Mouse (Mus musculus) macrophage (primary cell): ENCODE measurements around the gene Uso1. TPM values are rescaled to one million over a fixed set of nuclear protein-coding genes. Genes with fewer than 3 reads are reported as not detected.

Source experiments
- H3K27ac ChIP-seq: fragments of 350-480 bp; formaldehyde crosslinking; 2 replicates; pipeline ENCODE4 v1.9.0; 2021
- H3K36me3 ChIP-seq: fragments of 350-480 bp; formaldehyde crosslinking; 2 replicates; pipeline ENCODE4 v1.9.0; 2021; ENCODE audit errors: inconsistent target
- H3K4me3 ChIP-seq: fragments of 350-480 bp; formaldehyde crosslinking; 2 replicates; pipeline ENCODE4 v1.9.0; 2021; ENCODE audit errors: inconsistent target
- H3K79me2 ChIP-seq: fragments of 350-480 bp; formaldehyde crosslinking; 2 replicates; pipeline ENCODE4 v1.9.0; 2021; ENCODE audit errors: inconsistent target
- WGBS: methylation state at CpG from one replicate; pipeline ENCODE4 v1.1.7; 2026; ENCODE audit warnings: inconsistent platforms; ENCODE audit not compliant: missing documents; 5-methylcytosine and 5-hydroxymethylcytosine counted together
- polyA plus RNA-seq: library from polyadenylated mRNA; stranded (reverse); fragments of 250-400 nt; gene quantifications from 3 replicates; pipeline ENCODE4 v1.2.4, GENCODE M21; 2018; ENCODE audit warnings: inconsistent platforms
- total RNA-seq, 78 experiments: library from RNA; depleted of rRNA; stranded (reverse); fragments of 250-400 nt; gene quantifications; 1 replicate in 9 of 78; 2 replicates in 24 of 78; 3 replicates in 43 of 78; 4 replicates in 2 of 78; pipeline ENCODE4 v1.2.4; 2018; ENCODE audit warnings: inconsistent platforms in 56 of 78

The Uso1 gene
- 100 to 1,000 TPM in 20 of 26 experiments, 10 to 100 TPM in 6; 78.1 to 135 (median 108) TPM for total RNA-seq (2018; cell fraction: chromatin; rRNA removed)
- 10 to 100 TPM; 42.8 to 63.5 (median 55.3) TPM for total RNA-seq (2018; cell fraction: cytosol; rRNA removed)
- total RNA-seq (2018; cell fraction: nucleus; rRNA removed): 100 to 1,000 TPM in 9 of 26 experiments, 10 to 100 TPM in 17; 70.1 to 131 (median 96.5) TPM
- 47.9 to 67.1 TPM (median 62.5 TPM) in 3 replicates for polyA plus RNA-seq

DNA sequence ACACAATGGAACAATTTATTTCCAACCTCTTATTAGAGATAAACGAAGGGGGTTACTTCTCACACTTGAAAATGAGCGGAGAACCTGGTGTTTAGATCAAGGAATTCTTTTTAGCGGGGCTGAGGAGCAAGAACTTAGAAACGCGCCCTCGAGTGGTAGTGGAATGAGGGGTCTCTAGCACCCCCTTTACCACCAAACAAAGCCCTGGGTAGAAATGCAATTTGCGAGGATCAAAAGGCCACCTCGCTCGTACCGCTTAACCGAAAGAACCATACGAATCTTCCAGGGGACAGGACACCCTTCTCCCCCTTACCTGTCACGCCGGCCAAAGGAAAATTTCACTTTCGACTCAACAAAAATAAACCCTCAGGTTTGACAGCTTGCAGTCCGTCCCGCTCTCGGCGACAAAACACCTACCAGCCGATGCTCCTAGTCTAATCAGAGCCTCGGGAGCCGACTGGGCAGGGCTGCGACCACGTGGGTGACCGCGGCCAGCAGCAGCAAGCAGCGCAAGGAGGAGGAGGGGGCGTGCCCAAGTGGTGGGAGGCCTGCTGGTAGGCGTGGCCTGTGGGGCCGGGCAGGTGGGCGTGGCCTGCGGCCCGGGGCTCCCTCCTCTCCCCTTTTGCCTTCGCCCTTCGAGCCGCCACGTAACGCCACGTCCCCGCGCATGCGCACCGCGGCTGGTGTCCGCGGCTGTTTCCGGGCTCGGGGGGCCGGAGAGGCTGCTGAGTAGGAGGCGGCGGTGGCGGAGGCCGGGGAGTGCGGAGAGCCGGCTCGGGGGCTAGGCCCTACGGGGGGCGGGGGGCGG, at the start of gene Uso1:
Uso1 (plus strand) TSS at position 700 of the 808 bp plus-strand sequence.
- Histone ChIP-seq H3K4me3 (peak within 1 kb of the TSS; percentile 66), H3K27ac (0 out of 2 replicates have a peak within 1 kb of the TSS, but pooled peaks have one; percentile 24), H3K36me3 (no peaks in the 10 kb centered on the region), H3K79me2 (peaks cover 42% of the 10 kb centered on the region)
- under 1% methylated on average over 43 of the region's 59 CpGs for WGBS

DNA sequence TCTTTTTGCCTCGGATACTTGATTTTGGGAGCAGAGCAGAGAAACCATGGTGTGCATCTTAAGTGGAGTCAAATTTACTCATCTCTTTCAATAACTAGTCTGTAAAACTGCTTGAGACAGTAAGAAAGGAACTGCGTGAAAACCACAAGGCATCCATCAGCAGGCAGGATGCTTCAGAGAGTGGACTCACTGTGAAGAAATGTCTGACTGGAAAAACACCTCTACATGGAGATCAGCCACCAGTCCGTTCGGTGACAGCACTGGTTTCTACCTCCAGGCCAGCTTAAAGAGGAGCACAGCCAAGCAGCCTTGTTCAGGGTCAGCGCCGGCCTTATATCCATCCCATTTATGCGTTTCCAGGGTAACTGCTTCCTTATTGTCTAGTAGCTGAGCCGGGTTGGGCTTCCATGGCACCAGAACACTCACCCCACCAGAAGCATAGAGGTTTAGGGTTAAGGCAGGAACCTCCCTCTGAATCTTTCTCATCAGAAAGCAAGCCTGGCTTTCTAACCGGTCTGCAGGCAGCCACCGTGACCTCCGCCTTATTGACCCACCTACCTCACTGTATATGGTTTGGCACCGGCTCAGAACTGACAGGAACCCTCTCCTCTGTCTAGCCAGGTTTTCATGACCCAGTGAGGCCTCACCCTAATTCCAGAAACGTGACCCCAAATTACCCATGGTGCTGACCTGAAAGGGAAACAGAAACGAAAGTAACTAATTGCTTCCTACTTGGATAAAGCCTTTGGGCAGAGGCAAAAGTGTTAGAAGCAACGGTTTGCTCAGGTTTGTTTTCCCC, 44.3 kb upstream of the Uso1 start:
- WGBS: 33% methylated on average over 15 of the region's 15 CpGs
- peak overlapping the region; percentile 31 for H3K4me3 ChIP-seq
- H3K36me3 ChIP-seq: no peaks in the 10 kb centered on the region
- peak overlapping the region; percentile 48 for H3K27ac ChIP-seq
- H3K79me2 ChIP-seq: no peaks in the 10 kb centered on the region

GRCm38 (mm10) chr5:92094062-92094415, 43.7 kb upstream of the Uso1 start:
- Histone ChIP-seq H3K36me3 (no peaks in the 10 kb centered on the region), H3K79me2 (no peaks in the 10 kb centered on the region), H3K27ac (peak overlapping the region; percentile 48), H3K4me3 (peak overlapping the region; percentile 31)
- 16% methylated on average over 3 of the region's 3 CpGs for WGBS

- no peaks in the 10 kb centered on the region for H3K79me2 ChIP-seq
- no peak overlapping the region for H3K4me3 ChIP-seq
- no peak overlapping the region for H3K27ac ChIP-seq
- WGBS: 92% methylated on average over 6 of the region's 6 CpGs
- H3K36me3 ChIP-seq: no peaks in the 10 kb centered on the region
Observed at GRCm38 (mm10) chr5:92096786-92097185, 41.0 kb upstream of the Uso1 start.

DNA sequence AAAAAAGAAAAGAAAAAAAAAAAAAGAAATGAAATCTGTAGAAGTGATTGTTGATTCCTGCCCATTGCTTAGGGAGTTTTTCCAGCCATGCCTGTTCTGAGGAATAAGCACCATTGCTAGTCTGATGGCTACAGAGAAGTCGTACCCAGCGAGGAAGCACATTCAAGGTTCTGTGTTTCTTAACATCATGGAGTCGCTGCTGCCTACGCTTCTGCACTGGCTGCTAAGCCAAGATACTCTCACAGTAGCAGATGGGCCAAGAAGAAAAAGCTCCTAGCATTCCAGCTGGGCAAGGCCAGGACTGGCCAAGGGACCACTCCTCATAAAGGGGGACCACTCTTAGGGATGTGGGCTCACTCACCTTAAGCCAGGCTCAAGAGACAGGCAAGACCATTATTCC, 40.0 kb upstream of the Uso1 start:
- no peak overlapping the region for H3K4me3 ChIP-seq
- no peaks in the 10 kb centered on the region for H3K79me2 ChIP-seq
- WGBS: 93% methylated on average over 4 of the region's 4 CpGs
- H3K27ac ChIP-seq: peak overlapping the region; percentile 74
- no peaks in the 10 kb centered on the region for H3K36me3 ChIP-seq

- peak overlapping the region; percentile 17; the same call in 1 of the 2 replicates for H3K4me3 ChIP-seq
- H3K79me2 ChIP-seq: no peaks in the 10 kb centered on the region
- WGBS: 27% methylated on average over 13 of the region's 13 CpGs
- no peaks in the 10 kb centered on the region for H3K36me3 ChIP-seq
- H3K27ac ChIP-seq: peak overlapping the region; percentile 74
Observed at GRCm38 (mm10) chr5:92098351-92099109, 39.2 kb upstream of the Uso1 start.

DNA sequence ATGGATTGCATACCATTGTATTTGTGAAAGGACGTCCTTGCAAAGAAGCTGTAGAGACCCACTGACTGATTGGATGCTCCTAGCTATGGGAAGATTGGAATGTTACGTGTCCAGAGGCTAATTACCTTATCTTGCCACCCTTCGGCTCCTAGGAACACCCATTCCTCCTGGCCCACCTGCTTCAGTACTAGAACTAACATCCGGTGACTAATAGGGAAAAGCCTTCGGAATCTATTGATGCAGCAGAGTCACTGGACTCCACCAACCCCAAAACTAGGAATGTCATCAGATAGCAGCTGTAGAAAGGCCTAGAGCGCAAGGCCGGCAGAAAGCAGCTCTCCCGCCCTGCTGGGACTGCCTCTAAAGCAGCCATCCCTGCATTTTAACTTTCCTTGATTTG, 36.1 kb upstream of the Uso1 start:
- Histone ChIP-seq H3K27ac (no peak overlapping the region), H3K36me3 (no peaks in the 10 kb centered on the region), H3K4me3 (no peak overlapping the region), H3K79me2 (no peaks in the 10 kb centered on the region)
- 98% methylated on average over 8 of the region's 8 CpGs for WGBS

GRCm38 (mm10) chr5:92103062-92103461, 34.7 kb upstream of the Uso1 start:
- 33% methylated on average over 6 of the region's 6 CpGs for whole genome bisulfite sequencing
- H3K4me3 ChIP-seq: no peak overlapping the region
- no peak overlapping the region for H3K27ac ChIP-seq
- no peaks in the 10 kb centered on the region for H3K36me3 ChIP-seq
- no peaks in the 10 kb centered on the region for H3K79me2 ChIP-seq

- H3K4me3 ChIP-seq: no peak overlapping the region
- H3K27ac ChIP-seq: no peak overlapping the region
- no peaks in the 10 kb centered on the region for H3K36me3 ChIP-seq
- no peaks in the 10 kb centered on the region for H3K79me2 ChIP-seq
- 85% methylated on average over 11 of the region's 13 CpGs for WGBS
Observed at GRCm38 (mm10) chr5:92103816-92104415, 33.8 kb upstream of the Uso1 start.

- H3K79me2 ChIP-seq: no peaks in the 10 kb centered on the region
- WGBS: 24% methylated on average over 10 of the region's 10 CpGs
- no peak overlapping the region for H3K4me3 ChIP-seq
- no peaks in the 10 kb centered on the region for H3K36me3 ChIP-seq
- peak overlapping the region; percentile 77 for H3K27ac ChIP-seq
Observed at GRCm38 (mm10) chr5:92106327-92107125, 31.2 kb upstream of the Uso1 start.

DNA sequence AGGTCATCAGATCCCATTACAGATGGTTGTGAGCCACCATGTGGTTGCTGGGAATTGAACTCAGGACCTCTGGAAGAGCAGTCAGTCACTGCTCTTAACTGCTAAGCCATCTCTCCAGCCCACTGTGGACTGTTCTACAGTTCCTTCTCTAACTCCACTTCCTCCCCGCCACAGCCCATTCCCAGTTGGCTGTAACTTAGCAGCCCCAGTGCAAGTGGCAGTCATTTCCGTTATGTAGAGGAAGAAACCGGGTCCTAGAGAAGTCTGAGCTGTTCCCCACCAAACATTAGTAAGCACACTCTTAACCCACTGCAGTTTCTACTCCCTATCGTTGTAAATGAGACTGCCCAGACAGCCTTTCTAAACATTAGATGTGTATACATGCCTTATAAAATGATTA, 30.5 kb upstream of the Uso1 start:
- Histone ChIP-seq H3K79me2 (no peaks in the 10 kb centered on the region), H3K36me3 (no peaks in the 10 kb centered on the region), H3K27ac (peak overlapping the region; percentile 77), H3K4me3 (no peak overlapping the region)
- 3% methylated on average over 4 of the region's 4 CpGs for WGBS

DNA sequence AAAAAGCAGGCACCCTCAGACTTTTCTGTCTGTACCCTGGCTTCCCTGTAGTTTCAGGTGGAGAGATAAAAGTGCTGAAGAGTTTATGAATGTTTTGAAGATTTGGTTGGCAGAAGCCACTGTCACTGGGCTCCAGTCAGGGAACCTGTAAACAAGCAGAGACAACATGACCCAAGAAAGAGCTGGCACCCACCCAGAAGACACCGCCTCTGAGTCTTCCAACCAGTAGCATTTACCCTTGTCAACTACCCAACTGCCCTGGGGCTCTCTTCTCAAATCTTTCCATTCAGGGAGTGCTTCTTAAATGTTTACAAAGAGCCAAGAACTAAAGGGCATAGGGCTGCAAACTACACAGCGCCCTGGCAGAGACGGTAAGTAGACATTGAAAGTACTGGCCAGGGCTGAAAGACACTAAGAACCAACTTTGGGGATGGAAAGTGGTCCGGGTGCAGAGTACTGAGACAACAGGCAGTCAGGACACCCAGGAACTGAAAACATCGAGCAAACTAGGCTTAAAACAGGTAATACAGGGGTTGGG, 26.9 kb upstream of the Uso1 start:
- 98% methylated on average over 5 of the region's 5 CpGs for WGBS

DNA sequence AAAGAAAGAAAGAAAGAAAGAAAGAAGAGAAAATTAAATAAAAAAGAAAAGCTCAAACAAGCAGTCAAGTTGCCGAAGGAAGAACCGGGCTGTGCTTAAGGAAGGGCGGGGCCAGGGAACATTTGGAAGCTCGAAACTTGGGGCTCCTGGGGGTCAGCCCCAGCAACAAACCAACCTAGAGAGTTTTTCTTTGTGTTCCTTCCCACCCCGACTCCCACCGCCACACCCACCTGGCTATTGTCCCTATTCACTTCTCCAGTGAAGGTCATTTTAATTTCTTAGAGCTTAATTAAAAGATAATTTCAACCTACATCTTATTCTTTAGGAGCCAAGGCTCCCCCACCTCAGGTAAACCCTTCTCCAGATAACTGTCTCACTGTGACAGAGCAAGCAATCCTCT, 25.6 kb upstream of the Uso1 start:
- Histone ChIP-seq H3K4me3 (no peak overlapping the region), H3K36me3 (no peaks in the 10 kb centered on the region), H3K79me2 (no peaks in the 10 kb centered on the region), H3K27ac (no peak overlapping the region)
- 35% methylated on average over 5 of the region's 6 CpGs for whole genome bisulfite sequencing

More for the DNA sequence above, 26.9 kb upstream of the Uso1 start:
- Histone ChIP-seq H3K79me2 (no peaks in the 10 kb centered on the region), H3K36me3 (no peaks in the 10 kb centered on the region), H3K4me3 (no peak overlapping the region), H3K27ac (no peak overlapping the region)
